Mouse (Mus musculus) neutrophil, adult 5-6 weeks (primary cell): ENCODE data around the gene Agpat4. TPM values are rescaled to one million over a fixed set of nuclear protein-coding genes. Genes with fewer than 3 reads are reported as not detected.
"Not testable (repeated sequence)": the region's sequence is repeated elsewhere in the genome, so short reads cannot be mapped to it uniquely, and the experiment has no call there.

Experiments
- ATAC-seq: fragments of 151-379, 151-347 bp; 2 replicates; pipeline ENCODE4 v1.8.0; 2017; ENCODE audit warnings: mild to moderate bottlenecking, moderate TSS enrichment; ENCODE audit not compliant: insufficient number of reproducible peaks, poor library complexity, low FRiP score, severe bottlenecking; ENCODE audit errors: extremely low read depth
- total RNA-seq: library from RNA; stranded (forward); fragments of 200-1000 nt; gene quantifications from 2 replicates; pipeline ENCODE4 v1.2.3, GENCODE M21; 2017

Gene Agpat4
- total RNA-seq, 1 experiment from 2014 or later = 11.3 TPM

GRCm38 (mm10) chr17:12210544-12211132, 92.1 kb downstream of the Agpat4 start:
- ATAC-seq = peak; percentile 77

DNA sequence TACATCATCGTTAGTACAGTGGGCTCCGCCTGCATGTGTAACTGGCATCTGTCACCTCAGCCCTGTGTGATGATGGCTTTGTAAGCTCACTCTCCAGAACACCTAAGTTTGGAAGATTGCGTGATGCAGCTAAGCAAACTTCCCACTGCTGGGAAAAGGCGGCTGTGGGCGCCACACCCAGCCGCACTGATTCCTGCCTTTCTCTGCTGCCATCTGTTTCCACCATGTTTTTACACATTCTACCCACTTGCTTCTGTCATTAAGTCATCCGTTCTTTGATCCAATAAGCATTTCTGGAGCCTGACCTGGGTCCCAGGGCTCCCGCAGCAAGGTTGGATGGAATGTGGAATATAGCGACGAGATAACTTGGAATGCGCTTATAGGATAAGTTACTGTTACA, 93.4 kb downstream of the Agpat4 start:
- no peak for ATAC-seq

GRCm38 (mm10) chr17:12212341-12212740, 93.8 kb downstream of the Agpat4 start:
- ATAC-seq = no peak

GRCm38 (mm10) chr17:12213430-12213829, 94.9 kb downstream of the Agpat4 start:
- ATAC-seq = no peak

DNA sequence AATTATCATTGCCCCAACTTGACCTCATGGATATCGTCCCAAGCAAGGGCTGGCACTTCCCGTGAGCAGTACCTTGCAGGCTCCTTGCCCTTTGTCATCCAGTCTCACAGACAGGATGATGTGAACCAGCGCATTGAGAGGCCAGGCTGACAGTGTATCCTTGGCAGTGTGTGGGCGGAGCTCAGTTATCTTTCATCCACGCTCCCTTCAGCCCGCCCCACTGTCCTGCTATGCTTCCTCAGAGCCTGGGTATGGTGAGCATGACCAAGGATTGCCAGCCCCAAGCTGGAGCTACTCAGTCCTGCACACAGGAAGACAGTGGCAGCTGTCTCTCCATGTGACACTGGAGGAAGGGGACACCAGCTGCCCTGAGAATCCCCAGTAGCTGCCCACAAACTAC, 97.7 kb downstream of the Agpat4 start:
- no peak for ATAC-seq

- ATAC-seq = no peak
Measured at GRCm38 (mm10) chr17:12221926-12222325, 103.4 kb downstream of the Agpat4 start.

GRCm38 (mm10) chr17:12223682-12224081, 105.2 kb downstream of the Agpat4 start:
- no peak for ATAC-seq

GRCm38 (mm10) chr17:12224145-12224544, 105.6 kb downstream of the Agpat4 start:
- no peak for ATAC-seq

GRCm38 (mm10) chr17:12224551-12224950, 106.0 kb downstream of the Agpat4 start:
- ATAC-seq = not testable (repeated sequence)

- no peak for ATAC-seq
Measured at GRCm38 (mm10) chr17:12225227-12225626, 106.7 kb downstream of the Agpat4 start.

- no peak for ATAC-seq
Measured at GRCm38 (mm10) chr17:12226551-12226950, 108.0 kb downstream of the Agpat4 start.

DNA sequence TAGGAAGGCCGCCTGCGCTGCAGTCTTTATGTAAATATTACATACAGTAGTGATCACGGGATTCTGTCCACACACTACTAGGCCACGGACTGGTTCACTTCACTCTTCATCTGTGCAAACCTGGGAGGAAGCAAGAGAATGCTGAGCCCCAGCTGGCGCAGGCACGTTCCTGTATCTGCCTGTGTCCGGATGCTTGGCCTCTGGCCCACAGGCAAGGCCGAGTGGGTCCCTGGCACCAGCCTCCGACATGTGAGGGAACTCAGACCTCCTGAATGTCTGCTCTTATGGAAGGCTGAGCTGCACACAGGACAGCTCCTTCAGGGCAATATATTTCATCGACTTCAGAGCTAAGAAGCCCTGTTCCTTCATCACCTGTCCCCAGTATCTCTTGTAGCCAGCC, 109.5 kb downstream of the Agpat4 start:
- no peak for ATAC-seq

- no peak for ATAC-seq
Measured at GRCm38 (mm10) chr17:12228471-12228870, 110.0 kb downstream of the Agpat4 start.

- ATAC-seq = no peak
Measured at GRCm38 (mm10) chr17:12229756-12230155, 111.3 kb downstream of the Agpat4 start.

DNA sequence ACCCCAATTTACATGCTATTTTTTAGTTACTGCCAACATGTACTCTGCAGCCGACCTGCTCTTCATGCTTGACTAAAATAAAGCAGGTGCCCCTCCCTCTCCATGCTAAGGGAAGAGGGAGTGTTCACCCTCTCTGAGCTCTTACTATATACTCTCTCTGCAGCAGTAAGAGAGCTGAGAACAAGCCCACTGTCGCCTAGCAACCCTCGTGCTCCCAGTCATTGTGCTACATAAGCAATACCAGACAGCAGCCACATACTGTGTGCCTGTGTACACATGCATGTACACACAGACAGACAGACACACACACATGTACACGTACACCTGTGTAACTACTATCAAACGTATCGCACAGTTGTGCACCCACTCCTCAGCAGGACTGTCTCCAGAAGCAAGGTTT, 111.7 kb downstream of the Agpat4 start:
- ATAC-seq = no peak

GRCm38 (mm10) chr17:12231087-12231486, 112.6 kb downstream of the Agpat4 start:
- ATAC-seq = no peak

GRCm38 (mm10) chr17:12232724-12233123, 114.2 kb downstream of the Agpat4 start:
- ATAC-seq = no peak

- ATAC-seq = no peak
Measured at GRCm38 (mm10) chr17:12240701-12241100, 122.2 kb downstream of the Agpat4 start.

- ATAC-seq = no peak
Measured at GRCm38 (mm10) chr17:12249783-12250504, 131.4 kb downstream of the Agpat4 start.

DNA sequence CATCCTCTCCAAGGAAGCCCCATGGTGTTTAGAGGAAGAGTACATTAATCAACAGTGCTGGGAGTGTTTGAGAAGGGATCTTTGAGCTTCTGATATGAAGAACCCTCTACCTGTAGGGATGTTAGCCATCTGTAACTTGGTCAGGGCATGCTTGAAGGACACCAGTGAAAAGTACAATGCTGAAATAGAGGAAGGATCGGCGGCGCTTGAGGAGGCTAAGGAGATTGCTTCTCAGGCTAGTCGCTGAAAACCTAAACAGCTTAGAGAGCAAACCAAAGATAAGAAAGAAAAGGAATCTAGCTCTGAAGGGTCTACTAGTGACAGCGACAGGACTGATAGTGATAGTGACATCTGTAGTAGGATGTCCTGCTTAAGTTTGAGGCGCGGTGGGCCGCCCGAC, 132.1 kb downstream of the Agpat4 start:
- no peak for ATAC-seq

DNA sequence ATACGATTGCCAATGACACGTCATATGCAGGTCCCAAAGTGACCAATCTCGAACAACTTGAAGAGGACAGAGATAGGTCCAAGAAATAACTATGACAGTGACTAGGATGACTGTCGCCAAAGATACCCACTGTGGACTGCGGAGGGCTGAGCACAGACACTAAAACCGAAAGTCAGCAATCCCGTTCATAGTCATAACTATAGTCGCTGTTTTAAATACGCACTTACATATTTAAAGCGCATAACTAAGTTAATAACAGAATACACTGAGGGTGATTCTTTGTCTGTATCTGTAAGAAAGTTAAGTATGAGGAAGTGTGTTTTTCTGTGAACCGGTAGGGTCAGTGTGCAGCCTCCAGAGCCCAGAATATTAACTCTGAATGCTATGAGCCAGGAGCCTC, 137.6 kb downstream of the Agpat4 start:
- no peak for ATAC-seq
